Mouse (Mus musculus) testis, adult 2 months (tissue): ENCODE measurements around the gene Gad2.

ENCODE experiments used
- CTCF ChIP-seq: fragments of 200-500 bp; IDR thresholded peaks from 2 replicates; pipeline ENCODE4 v1.5.1; 2012; ENCODE audit warnings: low read depth, mild to moderate bottlenecking, inconsistent platforms, low read length, moderate library complexity; ENCODE audit not compliant: control insufficient read depth, insufficient read depth, insufficient replicate concordance
- POLR2A ChIP-seq: fragments of 200-500 bp; IDR thresholded peaks from 2 replicates; pipeline ENCODE4 v1.6.1; 2012; ENCODE audit warnings: low read depth, mild to moderate bottlenecking, inconsistent platforms, low read length, moderate library complexity; ENCODE audit not compliant: control insufficient read depth

DNA sequence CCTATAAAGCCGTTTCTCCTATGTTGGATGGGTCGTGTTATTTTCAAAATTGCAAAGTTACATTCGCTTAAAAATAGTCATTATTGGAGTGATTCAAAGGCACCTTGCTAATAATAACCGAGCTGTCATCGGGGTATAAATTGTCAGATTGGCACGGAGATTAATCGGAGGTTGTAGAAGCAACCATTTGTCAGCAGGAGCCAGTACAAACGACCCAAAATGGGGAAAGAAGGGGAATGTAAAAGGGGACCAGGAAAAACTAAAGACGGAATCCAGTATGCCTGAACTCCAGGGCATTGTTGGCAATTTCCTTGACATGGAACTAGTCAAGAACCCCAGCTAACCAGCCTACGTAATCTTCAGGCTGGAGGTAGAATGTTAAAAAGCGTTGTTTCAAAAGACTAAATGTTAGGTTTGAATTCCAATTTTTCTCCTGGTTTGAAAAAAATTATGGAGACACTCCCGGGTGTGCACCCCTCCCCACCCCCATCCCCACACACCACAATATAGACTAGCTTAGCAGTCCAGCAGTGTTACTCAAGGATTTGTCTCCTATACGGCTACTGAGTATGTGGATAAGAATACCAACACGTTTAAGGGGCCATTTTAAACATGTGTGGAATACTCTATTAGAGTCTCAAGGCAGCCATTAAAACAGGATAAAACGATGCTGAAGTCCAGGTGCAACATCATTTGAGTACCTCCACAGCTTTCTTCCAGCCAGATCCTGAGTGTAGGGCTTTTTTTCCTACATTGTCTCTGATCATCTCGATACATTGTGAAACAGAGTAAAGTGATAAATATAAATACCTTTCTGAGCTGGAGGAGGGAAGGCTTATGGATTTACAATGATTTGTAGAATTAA, 3.3 kb downstream of the Gad2 start:
- no peak for TF ChIP-seq CTCF
- TF ChIP-seq POLR2A, result no peak
